Mouse (Mus musculus) urinary bladder, postnatal 0 days (tissue): ENCODE data around the gene Cd63. TPM values are rescaled to one million over a fixed set of nuclear protein-coding genes. Genes with fewer than 3 reads are reported as not detected.

Experiments
- polyA plus RNA-seq: library from polyadenylated mRNA; unstranded; fragments of >200 nt; fragmentation: Nextera tagmentation; extraction: Ambion mirVana; gene quantifications from 2 replicates; pipeline ENCODE4 v1.2.1, GENCODE M21; 2015

Cd63 gene
- polyA plus RNA-seq = 982 and 1,003 TPM in 2 replicates

GRCm38 (mm10) chr10:128900698-128901097, at the start of gene Cd63:
TSS of gene Cd63 (plus strand) at chr10:128900989.

GRCm38 (mm10) chr10:128891296-128892094, 9.3 kb upstream of the Cd63 start, which contains the start of gene Gdf11:
TSS of gene Gdf11 (minus strand) at chr10:128891718.

GRCm38 (mm10) chr10:128922822-128923012, 21.9 kb downstream of the Cd63 start, which contains the start of gene Rdh5:
TSS of gene Rdh5 (minus strand) at chr10:128922888.

GRCm38 (mm10) chr10:128923935-128924334, 23.1 kb downstream of the Cd63 start, which contains the start of gene Bloc1s1:
TSS of gene Bloc1s1 (minus strand) at chr10:128924035.

GRCm38 (mm10) chr10:128933574-128933973, 32.8 kb downstream of the Cd63 start, which contains the start of gene Itga7:
TSS of gene Itga7 (plus strand) at chr10:128933818.

GRCm38 (mm10) chr10:128960590-128961584, 60.1 kb downstream of the Cd63 start, which contains the start of gene Mettl7b:
TSS of gene Mettl7b (minus strand) at chr10:128960988.

Other genes with a start within 250 kb of the Cd63 start
- 17.7 and 18.5 TPM in 2 replicates for gene Suox, start 226.9 kb upstream of the Cd63 start, polyA plus RNA-seq
- 64.6 and 72.6 TPM in 2 replicates for gene Rab5b, start 204.7 kb upstream of the Cd63 start, polyA plus RNA-seq
- gene Pmel, start 196.8 kb upstream of the Cd63 start, polyA plus RNA-seq = 1.1 and 1.2 TPM in 2 replicates
- gene Cdk2, start 196.0 kb upstream of the Cd63 start, polyA plus RNA-seq = 29.6 and 35.8 TPM in 2 replicates
- 18.1 and 19.7 TPM in 2 replicates for gene Dgka, start 156.1 kb upstream of the Cd63 start, polyA plus RNA-seq
- 21.9 and 23.7 TPM in 2 replicates for gene Pym1, start 153.1 kb upstream of the Cd63 start, polyA plus RNA-seq
- gene Mmp19, start 110.1 kb upstream of the Cd63 start, polyA plus RNA-seq = 7.8 and 14.0 TPM in 2 replicates
- 33.3 and 38.3 TPM in 2 replicates for gene Dnajc14, start 96.9 kb upstream of the Cd63 start, polyA plus RNA-seq
- gene Tmem198b, start 96.6 kb upstream of the Cd63 start, polyA plus RNA-seq = 35.6 and 38.5 TPM in 2 replicates
- 96.8 and 120 TPM in 2 replicates for gene Sarnp, start 83.7 kb upstream of the Cd63 start, polyA plus RNA-seq
- 37.7 and 42.1 TPM in 2 replicates for gene Ormdl2, start 79.3 kb upstream of the Cd63 start, polyA plus RNA-seq
- gene Gdf11, start 9.3 kb upstream of the Cd63 start, polyA plus RNA-seq = 1.6 and 1.7 TPM in 2 replicates
- gene Rdh5, start 21.9 kb downstream of the Cd63 start, polyA plus RNA-seq = 12.6 and 16.5 TPM in 2 replicates
- gene Bloc1s1, start 23.0 kb downstream of the Cd63 start, polyA plus RNA-seq = 308 and 318 TPM in 2 replicates
- gene Itga7, start 32.8 kb downstream of the Cd63 start, polyA plus RNA-seq = 28.2 and 36.5 TPM in 2 replicates
- gene Mettl7b, start 60.0 kb downstream of the Cd63 start, polyA plus RNA-seq = 0.34 and 0.73 TPM in 2 replicates
- gene Olfr9, start 88.4 kb downstream of the Cd63 start, polyA plus RNA-seq = not detected in 2 replicates
- gene Olfr763, start 109.8 kb downstream of the Cd63 start, polyA plus RNA-seq = not detected in 2 replicates
- gene Olfr764-ps1, start 138.9 kb downstream of the Cd63 start, polyA plus RNA-seq = not detected in 2 replicates
- not detected in 2 replicates for gene Olfr765, start 149.0 kb downstream of the Cd63 start, polyA plus RNA-seq
- gene Olfr766-ps1, start 168.0 kb downstream of the Cd63 start, polyA plus RNA-seq = not detected in 2 replicates
- gene Olfr767, start 181.9 kb downstream of the Cd63 start, polyA plus RNA-seq = not detected in 2 replicates
- not detected in 2 replicates for gene Olfr768, start 198.4 kb downstream of the Cd63 start, polyA plus RNA-seq
- gene Olfr769, start 216.9 kb downstream of the Cd63 start, polyA plus RNA-seq = not detected in 2 replicates
- not detected in 2 replicates for gene Olfr770, start 238.0 kb downstream of the Cd63 start, polyA plus RNA-seq